Mouse (Mus musculus) midbrain, embryonic 10.5 days (tissue): ENCODE data around the gene Qtrt2. TPM values are rescaled to one million over a fixed set of nuclear protein-coding genes. Genes with fewer than 3 reads are reported as not detected.

Experiments
- DNase-seq: peaks from one replicate; pipeline ENCODE4 v3.0.0-alpha.2; 2017; ENCODE audit warnings: low spot score
- H3K27ac ChIP-seq: fragments of 300-500 bp; sonication (generic); replicated peaks from 2 replicates; pipeline ENCODE4 v1.5.1; 2016; ENCODE audit warnings: mild to moderate bottlenecking
- H3K27me3 ChIP-seq: fragments of 300-500 bp; sonication (generic); 2 replicates; pipeline ENCODE4 v1.6.1; 2016; ENCODE audit warnings: low read depth, mild to moderate bottlenecking; ENCODE audit not compliant: poor library complexity, severe bottlenecking
- H3K36me3 ChIP-seq: fragments of 300-500 bp; sonication (generic); 2 replicates; pipeline ENCODE4 v1.6.1; 2016; ENCODE audit warnings: mild to moderate bottlenecking, moderate library complexity
- H3K4me1 ChIP-seq: fragments of 300-500 bp; sonication (generic); 2 replicates; pipeline ENCODE4 v1.6.1; 2016
- H3K4me3 ChIP-seq: fragments of 300-500 bp; sonication (generic); 2 replicates; pipeline ENCODE4 v1.5.1; 2016; ENCODE audit warnings: mild to moderate bottlenecking, moderate library complexity
- H3K9me3 ChIP-seq: fragments of 300-500 bp; sonication (generic); replicated peaks from 2 replicates; pipeline ENCODE4 v1.6.1; 2016; ENCODE audit warnings: mild to moderate bottlenecking
- WGBS: fragments of 180-500 bp; shearing (Covaris S2); methylation state at CpG from one replicate; pipeline ENCODE4 v1.1.7; 2016; 5-methylcytosine and 5-hydroxymethylcytosine counted together
- polyA plus RNA-seq: library from polyadenylated mRNA; unstranded; fragments of >200 nt; fragmentation: Nextera tagmentation; extraction: Ambion mirVana; gene quantifications from 2 replicates; pipeline ENCODE4 v1.2.1, GENCODE M21; 2016

Qtrt2 gene
- polyA plus RNA-seq, 1 experiment from 2014 or later: 32.2 TPM

DNA sequence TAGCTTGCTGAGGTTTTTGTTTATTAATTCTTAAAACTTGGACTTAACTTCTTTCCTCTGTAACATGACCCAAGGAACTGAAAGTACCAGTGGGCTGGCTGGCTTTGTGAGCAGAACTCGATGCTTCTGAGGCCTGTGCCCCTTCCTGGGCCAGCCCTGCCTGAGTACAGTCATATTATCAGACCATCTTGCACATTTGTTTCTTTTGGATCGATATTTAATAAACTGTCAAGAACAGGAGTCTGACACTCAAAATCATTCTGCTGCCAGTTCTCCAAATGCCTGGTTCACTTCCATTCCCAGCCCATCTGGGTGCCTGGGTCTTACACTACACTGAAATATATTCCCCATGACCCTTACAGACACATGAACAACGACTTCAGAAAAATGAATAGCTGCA lies 19.3 kb upstream of the Qtrt2 start:
- H3K9me3 ChIP-seq: no peaks in the 10 kb centered on the region
- H3K27ac ChIP-seq: no peak overlapping the region
- WGBS: 83% methylated on average over 3 of the region's 3 CpGs
- H3K36me3 ChIP-seq: no peaks in the 10 kb centered on the region
- H3K4me3 ChIP-seq: no peak overlapping the region
- DNase-seq: no peak
- no peaks in the 10 kb centered on the region for H3K4me1 ChIP-seq
- no peaks in the 10 kb centered on the region for H3K27me3 ChIP-seq

DNA sequence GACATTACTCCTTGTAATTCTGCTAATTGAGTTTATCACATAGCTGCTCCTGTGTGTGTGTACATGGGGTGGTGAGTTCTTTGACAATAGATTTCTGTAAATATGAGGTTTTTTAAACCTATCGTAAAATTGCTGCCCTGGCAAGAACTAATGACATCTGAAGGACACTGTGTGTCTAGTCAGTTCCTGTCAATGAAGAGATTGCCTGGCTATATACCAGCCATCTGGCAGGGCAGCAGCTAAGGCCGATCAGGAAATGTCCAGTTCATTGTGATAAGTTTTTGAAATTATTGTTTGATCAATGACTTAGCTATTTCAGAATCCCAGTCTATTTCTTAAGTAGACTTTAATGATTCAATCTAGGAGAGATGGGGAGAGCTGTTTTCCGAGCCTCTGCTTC lies 18.7 kb upstream of the Qtrt2 start:
- no peak for DNase-seq
- 89% methylated on average over 3 of the region's 3 CpGs for WGBS

GRCm38 (mm10) chr16:43940846-43941245 lies 14.2 kb upstream of the Qtrt2 start:
- no peak for DNase-seq
- Histone ChIP-seq H3K4me3 (no peak overlapping the region), H3K36me3 (0 out of 2 replicates have a peak, but pooled peaks cover 3% of the 10 kb centered on the region), H3K9me3 (no peaks in the 10 kb centered on the region), H3K27me3 (no peaks in the 10 kb centered on the region), H3K4me1 (no peaks in the 10 kb centered on the region), H3K27ac (no peak overlapping the region)
- WGBS: 87% methylated on average over 4 of the region's 4 CpGs

More for the DNA sequence above, 18.7 kb upstream of the Qtrt2 start:
- no peaks in the 10 kb centered on the region for H3K27me3 ChIP-seq
- H3K4me1 ChIP-seq: no peaks in the 10 kb centered on the region
- H3K4me3 ChIP-seq: no peak overlapping the region
- H3K9me3 ChIP-seq: no peaks in the 10 kb centered on the region
- H3K36me3 ChIP-seq: no peaks in the 10 kb centered on the region
- no peak overlapping the region for H3K27ac ChIP-seq

DNA sequence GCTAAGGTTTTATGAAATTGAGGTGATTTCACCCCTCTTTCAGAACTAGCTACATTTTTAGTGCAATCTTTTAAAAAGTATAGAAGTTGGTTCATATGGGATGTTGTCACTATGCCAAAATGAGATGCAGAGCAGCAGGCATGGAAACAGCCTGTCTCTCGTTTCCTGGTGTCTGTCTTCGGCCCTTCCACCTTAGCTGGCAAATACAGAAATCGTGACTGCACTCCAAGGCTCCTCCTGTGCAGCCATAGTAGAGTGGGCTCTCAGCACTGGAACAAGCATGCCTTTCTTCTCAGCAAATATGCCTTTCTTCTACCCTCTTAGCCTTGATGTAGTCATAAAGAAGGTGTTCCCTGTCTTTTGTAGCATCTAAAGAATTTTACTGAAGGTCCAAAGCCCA lies 9.3 kb upstream of the Qtrt2 start:
- no peaks in the 10 kb centered on the region for H3K4me1 ChIP-seq
- WGBS: 89% methylated on average over 3 of the region's 3 CpGs
- no peaks in the 10 kb centered on the region for H3K27me3 ChIP-seq
- no peak for DNase-seq
- no peaks in the 10 kb centered on the region for H3K9me3 ChIP-seq
- no peak overlapping the region for H3K27ac ChIP-seq
- H3K36me3 ChIP-seq: 0 out of 2 replicates have a peak, but pooled peaks cover 3% of the 10 kb centered on the region
- H3K4me3 ChIP-seq: no peak overlapping the region

- 0 out of 2 replicates have a peak, but pooled peaks cover 3% of the 10 kb centered on the region for H3K36me3 ChIP-seq
- no peaks in the 10 kb centered on the region for H3K9me3 ChIP-seq
- H3K4me1 ChIP-seq: no peaks in the 10 kb centered on the region
- no peak overlapping the region for H3K27ac ChIP-seq
- no peak overlapping the region for H3K4me3 ChIP-seq
- WGBS: 93% methylated on average over 3 of the region's 3 CpGs
- no peaks in the 10 kb centered on the region for H3K27me3 ChIP-seq
- no peak for DNase-seq
Observed at GRCm38 (mm10) chr16:43935367-43935766, 8.8 kb upstream of the Qtrt2 start.

- DNase-seq: no peak
- H3K9me3 ChIP-seq: no peaks in the 10 kb centered on the region
- no peaks in the 10 kb centered on the region for H3K27me3 ChIP-seq
- no peak overlapping the region for H3K4me3 ChIP-seq
- WGBS: 91% methylated on average over 8 of the region's 8 CpGs
- H3K36me3 ChIP-seq: 0 out of 2 replicates have a peak, but pooled peaks cover 3% of the 10 kb centered on the region
- H3K4me1 ChIP-seq: no peaks in the 10 kb centered on the region
- H3K27ac ChIP-seq: no peak overlapping the region
Observed at GRCm38 (mm10) chr16:43934856-43935255, 8.2 kb upstream of the Qtrt2 start.

DNA sequence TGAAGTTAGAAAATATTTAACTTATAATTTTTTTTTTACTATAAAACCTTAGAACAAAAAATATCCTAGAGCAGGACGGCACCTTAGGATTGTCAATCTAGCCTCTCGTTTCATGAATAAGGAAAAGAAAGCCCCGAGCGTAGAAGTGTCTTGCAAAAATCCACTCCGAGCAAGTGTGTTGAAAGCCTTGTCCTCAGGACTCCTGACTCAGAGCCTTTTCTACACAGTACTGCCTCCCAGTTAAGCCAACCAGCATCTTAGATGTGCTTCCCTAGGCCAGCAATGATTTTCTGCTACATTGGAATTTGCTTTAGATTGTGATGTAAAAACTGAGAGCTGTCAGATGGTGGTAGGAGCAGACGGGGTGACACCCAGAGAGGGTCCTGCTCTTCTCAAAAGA lies 6.4 kb upstream of the Qtrt2 start:
- no peaks in the 10 kb centered on the region for H3K27me3 ChIP-seq
- DNase-seq: no peak
- H3K27ac ChIP-seq: no peak overlapping the region
- no peaks in the 10 kb centered on the region for H3K9me3 ChIP-seq
- no peak overlapping the region for H3K4me3 ChIP-seq
- no peaks in the 10 kb centered on the region for H3K4me1 ChIP-seq
- no peaks in the 10 kb centered on the region for H3K36me3 ChIP-seq
- 90% methylated on average over 6 of the region's 6 CpGs for WGBS

DNA sequence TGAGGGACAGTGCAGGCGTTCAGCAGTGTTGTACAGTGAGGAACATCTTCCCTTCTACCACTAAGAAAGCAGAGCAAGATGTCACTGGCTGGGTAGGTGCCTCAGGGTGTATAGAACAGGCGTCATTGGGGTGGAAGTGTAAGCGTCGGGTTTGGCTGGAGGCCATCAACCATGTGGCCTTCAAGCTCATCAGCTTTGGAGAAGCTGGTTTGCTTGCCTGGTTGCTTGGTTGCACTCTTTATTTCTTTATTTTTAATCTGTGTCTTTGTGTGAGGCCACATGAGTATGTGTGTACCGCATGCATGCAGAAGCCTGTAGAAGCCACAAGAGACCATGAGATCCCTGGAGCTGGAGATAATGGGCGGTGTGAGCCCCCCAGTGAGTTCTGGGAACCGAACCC lies 5.7 kb upstream of the Qtrt2 start:
- no peak overlapping the region for H3K27ac ChIP-seq
- no peak for DNase-seq
- H3K27me3 ChIP-seq: no peaks in the 10 kb centered on the region
- no peaks in the 10 kb centered on the region for H3K4me1 ChIP-seq
- 92% methylated on average over 7 of the region's 7 CpGs for WGBS
- H3K36me3 ChIP-seq: no peaks in the 10 kb centered on the region
- no peak overlapping the region for H3K4me3 ChIP-seq
- H3K9me3 ChIP-seq: no peaks in the 10 kb centered on the region

GRCm38 (mm10) chr16:43931502-43931901 lies 4.9 kb upstream of the Qtrt2 start:
- Histone ChIP-seq H3K27me3 (no peaks in the 10 kb centered on the region), H3K4me1 (no peaks in the 10 kb centered on the region), H3K27ac (no peak overlapping the region), H3K4me3 (no peak overlapping the region), H3K36me3 (no peaks in the 10 kb centered on the region), H3K9me3 (no peaks in the 10 kb centered on the region)
- no peak for DNase-seq
- 86% methylated on average over 3 of the region's 3 CpGs for WGBS

- Histone ChIP-seq H3K4me3 (no peak overlapping the region), H3K9me3 (no peaks in the 10 kb centered on the region), H3K27me3 (no peaks in the 10 kb centered on the region), H3K27ac (no peak overlapping the region), H3K36me3 (no peaks in the 10 kb centered on the region), H3K4me1 (peaks cover 3% of the 10 kb centered on the region; the same call in 1 of the 2 replicates)
- DNase-seq: no peak
Observed at GRCm38 (mm10) chr16:43930577-43930976, 4.0 kb upstream of the Qtrt2 start.

DNA sequence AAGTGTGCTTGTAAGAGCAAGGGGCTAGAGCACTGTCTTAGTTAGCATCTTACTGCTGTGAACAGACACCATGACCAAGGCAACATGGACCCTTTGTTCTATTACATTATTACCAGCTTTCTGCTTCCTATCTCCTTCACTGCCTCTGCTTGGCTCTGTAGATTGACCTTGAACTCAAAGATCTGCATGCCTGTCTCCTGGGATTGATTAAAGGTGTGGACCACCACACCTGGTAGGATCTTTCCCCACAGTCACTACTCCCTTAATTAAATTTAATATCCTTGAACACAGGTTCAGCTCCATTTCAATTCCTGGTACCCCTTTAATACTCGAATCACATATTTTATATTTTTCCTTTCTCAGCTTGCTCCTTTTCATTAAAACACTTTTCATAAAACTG lies 763 bp downstream of the Qtrt2 start:
- 90% methylated on average over 1 of the region's 1 CpGs for WGBS
- Histone ChIP-seq H3K4me3 (no peak overlapping the region), H3K9me3 (no peaks in the 10 kb centered on the region), H3K27me3 (no peaks in the 10 kb centered on the region), H3K4me1 (peaks cover 20% of the 10 kb centered on the region), H3K36me3 (no peaks in the 10 kb centered on the region), H3K27ac (no peak overlapping the region)
- no peak for DNase-seq

DNA sequence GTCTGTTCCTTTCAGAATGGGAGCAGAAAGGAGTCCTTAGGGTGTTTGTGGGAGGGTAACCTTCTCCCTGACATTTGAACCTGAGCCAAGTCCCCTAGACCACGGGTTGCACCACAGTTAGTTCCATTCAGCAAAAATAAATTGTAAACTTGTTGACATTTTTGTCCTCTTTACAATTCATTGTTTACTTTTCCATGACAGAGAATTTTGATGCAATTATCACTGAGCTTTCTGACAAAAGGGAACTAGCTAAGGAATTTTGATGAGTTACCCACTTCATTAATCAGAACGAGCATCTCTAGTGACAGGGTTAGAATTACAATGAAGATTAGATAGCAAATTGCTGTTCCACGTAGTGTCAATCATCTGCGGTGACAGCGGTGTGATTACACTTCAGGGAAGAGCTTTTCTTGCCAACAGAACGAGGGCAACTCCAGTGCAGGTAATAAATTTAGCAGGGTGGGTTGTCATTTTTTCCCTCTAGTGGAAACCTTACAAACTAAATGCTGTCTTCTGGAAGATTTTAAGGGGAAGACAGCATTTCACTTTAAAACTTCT lies 1.5 kb downstream of the Qtrt2 start:
- no peak overlapping the region for H3K27ac ChIP-seq
- no peaks in the 10 kb centered on the region for H3K27me3 ChIP-seq
- WGBS: 82% methylated on average over 6 of the region's 6 CpGs
- no peak for DNase-seq
- H3K36me3 ChIP-seq: no peaks in the 10 kb centered on the region
- no peaks in the 10 kb centered on the region for H3K9me3 ChIP-seq
- H3K4me1 ChIP-seq: peaks cover 20% of the 10 kb centered on the region
- H3K4me3 ChIP-seq: no peak overlapping the region

DNA sequence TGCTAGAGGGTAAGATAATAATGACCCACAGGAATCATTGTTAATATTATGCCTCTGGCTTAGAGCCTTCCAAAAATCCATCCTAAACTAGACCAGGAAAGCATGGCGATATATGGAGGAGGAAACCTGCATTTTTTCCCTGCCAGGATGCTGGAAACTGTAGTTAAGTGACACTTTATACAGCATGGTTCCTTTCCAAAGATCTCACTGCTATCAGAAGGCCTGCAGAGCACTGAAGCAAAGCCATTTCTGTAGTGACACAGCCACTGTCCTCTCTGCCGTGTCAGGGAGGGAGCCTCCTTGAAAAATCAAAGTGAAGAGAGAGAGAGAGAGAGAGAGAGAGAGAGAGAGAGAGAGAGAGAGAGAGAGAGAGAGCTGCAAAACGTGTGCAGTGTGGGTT lies 4.0 kb downstream of the Qtrt2 start:
- WGBS: 56% methylated on average over 3 of the region's 3 CpGs
- Histone ChIP-seq H3K27me3 (no peaks in the 10 kb centered on the region), H3K4me3 (no peak overlapping the region), H3K27ac (no peak overlapping the region), H3K36me3 (0 out of 2 replicates have a peak, but pooled peaks cover 3% of the 10 kb centered on the region), H3K9me3 (no peaks in the 10 kb centered on the region), H3K4me1 (peaks cover 20% of the 10 kb centered on the region)
- DNase-seq: no peak

DNA sequence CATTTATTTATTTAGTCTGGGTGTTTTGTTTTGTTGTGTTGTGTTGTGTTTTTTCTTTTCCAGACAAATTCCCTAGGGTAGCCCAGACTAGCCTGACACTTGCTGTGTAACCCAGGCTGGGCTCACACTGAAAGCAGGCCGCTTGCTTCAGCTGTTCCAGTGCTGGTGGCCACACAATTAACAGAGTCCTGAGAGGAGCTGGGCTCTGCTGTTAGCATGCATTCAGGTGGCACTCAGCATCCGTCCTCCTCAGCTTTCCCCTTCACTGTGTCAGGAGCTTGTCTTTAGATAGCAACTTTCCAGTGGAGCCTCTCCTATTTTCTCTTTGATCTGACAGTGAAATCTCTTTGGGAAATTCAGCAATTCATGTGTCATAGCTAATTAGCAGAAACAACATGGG lies 4.6 kb downstream of the Qtrt2 start:
- WGBS: 58% methylated on average over 2 of the region's 2 CpGs
- Histone ChIP-seq H3K9me3 (no peaks in the 10 kb centered on the region), H3K27me3 (no peaks in the 10 kb centered on the region), H3K27ac (no peak overlapping the region), H3K4me1 (peaks cover 20% of the 10 kb centered on the region), H3K4me3 (no peak overlapping the region), H3K36me3 (0 out of 2 replicates have a peak, but pooled peaks cover 3% of the 10 kb centered on the region)
- no peak for DNase-seq
